Comparison of ENCODE assay signal across 26 mouse cellular contexts in genomic region chr4:141596700-141597328, GRCm38 (mm10). TPM values are rescaled to one million over a fixed set of nuclear protein-coding genes. Genes with fewer than 3 reads are reported as not detected.
DNase-seq lines count a peak whose midpoint lies in the region; ATAC-seq lines count a peak whose summit lies in the region.
"Had no signal": no experiment of that assay in that cellular context is flagged by ENCODE, and none has a peak within 500 bp of the region (broad histone marks: within the 10 kb centered on the region; RNA-seq: fewer than 3 reads in every experiment).

No protein-coding gene starts in this region.

- no peaks in the 10 kb centered on the region for H3K9me3 ChIP-seq in heart, embryonic 10.5 days
- H3K9me3 ChIP-seq in megakaryocyte, embryonic 14.5 days = peaks cover 7% of the 10 kb centered on the region
- no peaks in the 10 kb centered on the region for H3K9me3 ChIP-seq in midbrain, embryonic 11.5 days (ENCODE audit: control insufficient read depth, low read length)
- H3K9me3 ChIP-seq: embryonic facial prominence, embryonic 12.5 days; forebrain, embryonic 13.5 days; midbrain, embryonic 10.5 days had no signal

- DNase-seq in heart, adult 18-20 months = peak; percentile 65 to 84
- no peak for DNase-seq in heart, embryonic 10.5 days (ENCODE audit: low spot score)
- peak; percentile 54 to 58 for DNase-seq in heart, postnatal 14 days
- DNase-seq in midbrain, embryonic 11.5 days (ENCODE audit: low spot score, missing footprints) = no peak
- no peak for DNase-seq in adrenal gland, postnatal 36 days
- DNase-seq: cerebellum, adult 9-10 months; kidney, adult 8-10 months; kidney, postnatal 4 days; layer of hippocampus, adult 9-11 months; left cerebral cortex, postnatal 4 days; liver, postnatal 0 days; right cerebral cortex, postnatal 4 days; thymus, postnatal 14 days had no signal

- H3K9ac ChIP-seq in midbrain, embryonic 11.5 days (ENCODE audit: low read length) = no peak overlapping the region
- H3K9ac ChIP-seq: embryonic facial prominence, embryonic 12.5 days; forebrain, embryonic 13.5 days; liver, postnatal 0 days had no signal

- intact Hi-C loops in heart, postnatal 14 days (cut with DNase I) = no loop called here

- no peak overlapping the region for H3K4me3 ChIP-seq in heart, embryonic 10.5 days
- H3K4me3 ChIP-seq in megakaryocyte, embryonic 14.5 days (replicated peaks) = peak overlapping the region; percentile 7
- no peak overlapping the region for H3K4me3 ChIP-seq in midbrain, embryonic 11.5 days (ENCODE audit: low read depth, low read length)
- H3K4me3 ChIP-seq: embryonic facial prominence, embryonic 12.5 days; erythroblast, embryonic 14.5 days; forebrain, embryonic 13.5 days; left cerebral cortex, adult 2 months; midbrain, embryonic 10.5 days had no signal

- peaks cover 48% of the 10 kb centered on the region for H3K4me1 ChIP-seq in heart, embryonic 10.5 days
- peaks cover 47% of the 10 kb centered on the region for H3K4me1 ChIP-seq in megakaryocyte, embryonic 14.5 days
- H3K4me1 ChIP-seq in midbrain, embryonic 11.5 days (ENCODE audit: control insufficient read depth, insufficient read depth, low read length) = peaks cover 15% of the 10 kb centered on the region

- 72% methylated on average over 8 of the region's 8 CpGs for WGBS in heart, embryonic 10.5 days
- WGBS in midbrain, embryonic 11.5 days = 88% methylated on average over 8 of the region's 8 CpGs

- ATAC-seq in megakaryocyte, adult 5-6 weeks (ENCODE audit: poor library complexity, severe bottlenecking) = no peak
- ATAC-seq in midbrain, embryonic 11.5 days (ENCODE audit: low FRiP score) = no peak
- ATAC-seq: CD4-positive, CD25-positive, alpha-beta regulatory T cell, adult 4 months; forebrain, embryonic 13.5 days; hindbrain, postnatal 0 days; liver, postnatal 0 days had no signal

- no peak overlapping the region for H3K4me2 ChIP-seq in midbrain, embryonic 11.5 days
- H3K4me2 ChIP-seq: forebrain, embryonic 13.5 days had no signal

- H3K36me3 ChIP-seq in heart, embryonic 10.5 days = peaks cover 37% of the 10 kb centered on the region
- H3K36me3 ChIP-seq in megakaryocyte, embryonic 14.5 days (replicated peaks; ENCODE audit: low read length) = peaks cover 5% of the 10 kb centered on the region
- H3K36me3 ChIP-seq in midbrain, embryonic 11.5 days (ENCODE audit: control insufficient read depth, insufficient read depth, low read length) = no peaks in the 10 kb centered on the region
- H3K36me3 ChIP-seq: midbrain, embryonic 10.5 days had no signal

- no peak overlapping the region for H3K27ac ChIP-seq in heart, embryonic 10.5 days
- no peak overlapping the region for H3K27ac ChIP-seq in midbrain, embryonic 11.5 days (ENCODE audit: low read depth, low read length)
- H3K27ac ChIP-seq: embryonic facial prominence, embryonic 12.5 days; forebrain, embryonic 13.5 days; hindbrain, postnatal 0 days; left cerebral cortex, adult 2 months; midbrain, embryonic 10.5 days had no signal

- peaks cover 7% of the 10 kb centered on the region; the same call in 1 of the 2 replicates for H3K27me3 ChIP-seq in heart, embryonic 10.5 days (ENCODE audit: insufficient read depth, poor library complexity, severe bottlenecking)
- peaks cover 76% of the 10 kb centered on the region for H3K27me3 ChIP-seq in megakaryocyte, embryonic 14.5 days (replicated peaks)
- H3K27me3 ChIP-seq in midbrain, embryonic 11.5 days (ENCODE audit: control insufficient read depth, insufficient read depth, low read length) = peaks cover 15% of the 10 kb centered on the region
- H3K27me3 ChIP-seq: embryonic facial prominence, embryonic 12.5 days had no signal

RNA-seq across cellular contexts. Expression of gene Fblim1, which starts 9.1 kb away (rescaled TPM):
- total RNA-seq in heart, adult 18-20 months (2021) = 100 to 1,000 TPM; 233 to 291 TPM
- polyA plus RNA-seq in heart, embryonic 10.5 days (2016; fragmentation: Nextera tagmentation; extraction: Ambion mirVana) = 61.9 and 62.7 TPM in 2 replicates
- 4.7 and 17.1 TPM in 2 replicates for polyA plus RNA-seq in megakaryocyte, embryonic 14.5 days (2012; ENCODE audit: insufficient read depth, low replicate concordance)
- total RNA-seq in megakaryocyte, adult 5-6 weeks (2015) = not detected in 2 replicates
- not detected in 2 replicates for total RNA-seq in megakaryocyte, adult 5-6 weeks (2017)
- total RNA-seq in heart, postnatal 14 days (2021) = 100 to 1,000 TPM; 299 to 338 TPM
- 20.0 and 21.2 TPM in 2 replicates for polyA plus RNA-seq in midbrain, embryonic 11.5 days (2014; fragmentation: Nextera tagmentation; extraction: Ambion mirVana)
- total RNA-seq in adrenal gland, postnatal 36 days (2021) = 10 to 100 TPM in 1 of 2 experiments, 1 to 10 TPM in 1; 9.5 to 12.9 TPM
- total RNA-seq: common myeloid progenitor, adult 5-6 weeks; monocyte, adult 5-6 weeks had no signal

RNA-seq across cellular contexts. Expression of gene Tmem82, which starts 21.6 kb away (rescaled TPM):
- 10 to 100 TPM; 18.7 to 20.7 TPM for total RNA-seq in heart, adult 18-20 months (2021)
- polyA plus RNA-seq in heart, embryonic 10.5 days (2016; fragmentation: Nextera tagmentation; extraction: Ambion mirVana) = 0.96 and 2.4 TPM in 2 replicates
- polyA plus RNA-seq in megakaryocyte, embryonic 14.5 days (2012; ENCODE audit: insufficient read depth, low replicate concordance) = 1.1 TPM in 1 of 2 replicates, not detected in the other
- total RNA-seq in megakaryocyte, adult 5-6 weeks (2015) = 0.16 TPM in 1 of 2 replicates, not detected in the other
- total RNA-seq in megakaryocyte, adult 5-6 weeks (2017) = 0.26 TPM in 1 of 2 replicates, not detected in the other
- 10 to 100 TPM; 30.1 to 35.4 TPM for total RNA-seq in heart, postnatal 14 days (2021)
- 0.48 and 0.59 TPM in 2 replicates for polyA plus RNA-seq in midbrain, embryonic 11.5 days (2014; fragmentation: Nextera tagmentation; extraction: Ambion mirVana)
- total RNA-seq in adrenal gland, postnatal 36 days (2021) = 1 to 10 TPM in 1 of 2 experiments, under 1 TPM in 1; 0.79 to 1.3 TPM
- total RNA-seq: monocyte, adult 5-6 weeks had no signal
- polyA plus RNA-seq: CD4-positive, CD25-positive, alpha-beta regulatory T cell, adult 4 months had no signal

RNA-seq across cellular contexts. Expression of gene Slc25a34, which starts 26.8 kb away (rescaled TPM):
- 100 to 1,000 TPM; 109 to 132 TPM for total RNA-seq in heart, adult 18-20 months (2021)
- 0.20 and 0.34 TPM in 2 replicates for polyA plus RNA-seq in heart, embryonic 10.5 days (2016; fragmentation: Nextera tagmentation; extraction: Ambion mirVana)
- polyA plus RNA-seq in megakaryocyte, embryonic 14.5 days (2012; ENCODE audit: insufficient read depth, low replicate concordance) = not detected in 2 replicates
- not detected in 2 replicates for total RNA-seq in megakaryocyte, adult 5-6 weeks (2015)
- total RNA-seq in megakaryocyte, adult 5-6 weeks (2017) = not detected in 2 replicates
- 100 to 1,000 TPM; 121 TPM for total RNA-seq in heart, postnatal 14 days (2021)
- polyA plus RNA-seq in midbrain, embryonic 11.5 days (2014; fragmentation: Nextera tagmentation; extraction: Ambion mirVana) = not detected in 2 replicates
- 1 to 10 TPM; 3.0 to 7.0 TPM for total RNA-seq in adrenal gland, postnatal 36 days (2021)
- total RNA-seq: hematopoietic stem cell, adult 5-6 weeks; monocyte, adult 5-6 weeks had no signal
- polyA plus RNA-seq: CD4-positive, CD25-positive, alpha-beta regulatory T cell, adult 4 months; embryonic facial prominence, embryonic 12.5 days; erythroblast, embryonic 14.5 days; neural tube, embryonic 11.5 days had no signal

RNA-seq across cellular contexts. Expression of gene Spen, which starts 58.4 kb away (rescaled TPM):
- 10 to 100 TPM; 27.0 to 28.6 TPM for total RNA-seq in heart, adult 18-20 months (2021)
- 6.0 and 8.4 TPM in 2 replicates for polyA plus RNA-seq in heart, embryonic 10.5 days (2016; fragmentation: Nextera tagmentation; extraction: Ambion mirVana)
- 101 and 202 TPM in 2 replicates for polyA plus RNA-seq in megakaryocyte, embryonic 14.5 days (2012; ENCODE audit: insufficient read depth, low replicate concordance)
- 30.4 and 34.2 TPM in 2 replicates for total RNA-seq in megakaryocyte, adult 5-6 weeks (2015)
- 28.7 and 39.3 TPM in 2 replicates for total RNA-seq in megakaryocyte, adult 5-6 weeks (2017)
- total RNA-seq in heart, postnatal 14 days (2021) = 10 to 100 TPM; 33.8 to 34.0 TPM
- polyA plus RNA-seq in midbrain, embryonic 11.5 days (2014; fragmentation: Nextera tagmentation; extraction: Ambion mirVana) = 15.7 and 17.1 TPM in 2 replicates
- 10 to 100 TPM; 49.9 to 58.3 TPM for total RNA-seq in adrenal gland, postnatal 36 days (2021)

Comparison
In these comparisons a context has a peak if more than half of its experiments do, and no peak if none do; other contexts are left out.
1. DNase-seq: peak in heart, adult 18-20 months (2 of 2) and heart, postnatal 14 days (2 of 2); none in heart, embryonic 10.5 days (single experiment), midbrain, embryonic 11.5 days (single experiment) and adrenal gland, postnatal 36 days (0 of 2).
2. RNA of gene Fblim1, which starts 9.1 kb away (total RNA-seq): 299 to 338 TPM in heart, postnatal 14 days and 233 to 291 TPM in heart, adult 18-20 months; 9.5 to 12.9 TPM in adrenal gland, postnatal 36 days and not detected in megakaryocyte, adult 5-6 weeks; every median in the first group is over 10 times any median in the second.
3. RNA of gene Tmem82, which starts 21.6 kb away (total RNA-seq): 30.1 to 35.4 TPM in heart, postnatal 14 days and 18.7 to 20.7 TPM in heart, adult 18-20 months; 0.79 to 1.3 TPM in adrenal gland, postnatal 36 days and 0.16 to 0.26 TPM in megakaryocyte, adult 5-6 weeks; every median in the first group is over 4 times any median in the second.
4. RNA of gene Slc25a34, which starts 26.8 kb away (total RNA-seq): 109 to 132 TPM in heart, adult 18-20 months and 121 TPM in heart, postnatal 14 days; 3.0 to 7.0 TPM in adrenal gland, postnatal 36 days and not detected in megakaryocyte, adult 5-6 weeks; every median in the first group is over 10 times any median in the second.